Comparison of ENCODE assay signal across 10 mouse cellular contexts in genomic region chr3:149705724-149706123, GRCm38 (mm10).
DNase-seq lines count a peak whose midpoint lies in the region; ATAC-seq lines count a peak whose summit lies in the region.
"Had no signal": no experiment of that assay in that cellular context is flagged by ENCODE, and none has a peak within 500 bp of the region (broad histone marks: within the 10 kb centered on the region; RNA-seq: fewer than 3 reads in every experiment).

No protein-coding gene starts in this region.

- H3K36me3 ChIP-seq in midbrain, embryonic 12.5 days = no peaks in the 10 kb centered on the region
- no peaks in the 10 kb centered on the region for H3K36me3 ChIP-seq in midbrain, embryonic 13.5 days
- no peaks in the 10 kb centered on the region for H3K36me3 ChIP-seq in limb, embryonic 13.5 days

- no peak overlapping the region for H3K4me3 ChIP-seq in midbrain, embryonic 12.5 days
- H3K4me3 ChIP-seq in midbrain, embryonic 13.5 days (replicated peaks) = no peak overlapping the region
- peak overlapping the region; percentile 19 for H3K4me3 ChIP-seq in limb, embryonic 13.5 days

- 89% methylated on average over 10 of the region's 10 CpGs for WGBS in midbrain, embryonic 12.5 days
- 84% methylated on average over 10 of the region's 10 CpGs for WGBS in midbrain, embryonic 13.5 days
- 41% methylated on average over 10 of the region's 10 CpGs for WGBS in limb, embryonic 13.5 days

- H3K27ac ChIP-seq in midbrain, embryonic 12.5 days (replicated peaks) = no peak overlapping the region
- no peak overlapping the region for H3K27ac ChIP-seq in midbrain, embryonic 13.5 days
- no peak overlapping the region for H3K27ac ChIP-seq in limb, embryonic 13.5 days

- no peak overlapping the region for H3K9ac ChIP-seq in midbrain, embryonic 12.5 days (replicated peaks)
- H3K9ac ChIP-seq in midbrain, embryonic 13.5 days (replicated peaks) = no peak overlapping the region
- H3K9ac ChIP-seq in limb, embryonic 13.5 days = no peak overlapping the region

- H3K27me3 ChIP-seq in midbrain, embryonic 12.5 days = no peaks in the 10 kb centered on the region
- no peaks in the 10 kb centered on the region for H3K27me3 ChIP-seq in midbrain, embryonic 13.5 days
- no peaks in the 10 kb centered on the region for H3K27me3 ChIP-seq in limb, embryonic 13.5 days

- 0 out of 2 replicates have a peak, but pooled peaks have one; percentile 27 for ATAC-seq in midbrain, embryonic 12.5 days (ENCODE audit: low FRiP score, low read depth)
- ATAC-seq in midbrain, embryonic 13.5 days = no peak
- ATAC-seq in limb, embryonic 13.5 days (ENCODE audit: low FRiP score, low read depth) = peak; percentile 48; the same call in 1 of the 2 replicates

- H3K4me1 ChIP-seq in midbrain, embryonic 12.5 days = 0 out of 2 replicates have a peak, but pooled peaks cover 2% of the 10 kb centered on the region
- H3K4me1 ChIP-seq in midbrain, embryonic 13.5 days (replicated peaks) = no peaks in the 10 kb centered on the region
- 0 out of 2 replicates have a peak, but pooled peaks cover 5% of the 10 kb centered on the region for H3K4me1 ChIP-seq in limb, embryonic 13.5 days

- peak; percentile 1 for DNase-seq in cerebellum, adult 8-10 months
- DNase-seq in cerebellum, adult 11 months = no peak
- DNase-seq in telencephalon, adult 2 months (ENCODE audit: low read depth, low spot score) = peak; percentile 17
- DNase-seq in heart, postnatal 10 days = no peak
- no peak for DNase-seq in urinary bladder, adult 2 months (ENCODE audit: low spot score)
- DNase-seq: gastrocnemius, postnatal 36 days; liver had no signal

- intact Hi-C loops in heart, postnatal 10 days (cut with DNase I) = no loop called here

- H3K4me2 ChIP-seq in midbrain, embryonic 12.5 days (replicated peaks) = no peak overlapping the region
- H3K4me2 ChIP-seq in midbrain, embryonic 13.5 days (replicated peaks) = no peak overlapping the region
- peak overlapping the region; percentile 51 for H3K4me2 ChIP-seq in limb, embryonic 13.5 days (replicated peaks)

- H3K9me3 ChIP-seq in midbrain, embryonic 12.5 days = no peaks in the 10 kb centered on the region
- no peaks in the 10 kb centered on the region for H3K9me3 ChIP-seq in midbrain, embryonic 13.5 days
- no peaks in the 10 kb centered on the region for H3K9me3 ChIP-seq in limb, embryonic 13.5 days

Comparison
In these comparisons a context has a peak if more than half of its experiments do, and no peak if none do; other contexts are left out.
1. DNase-seq: peak in cerebellum, adult 8-10 months (single experiment) and telencephalon, adult 2 months (single experiment); none in cerebellum, adult 11 months (single experiment), heart, postnatal 10 days (0 of 2) and urinary bladder, adult 2 months (single experiment).